Mouse (Mus musculus) cerebellum, adult 11 months (tissue): Measurements from ENCODE around the gene Cux1.

ENCODE experiments used
- DNase-seq: peaks from one replicate; pipeline ENCODE4 v3.0.0; 2022

The Cux1 gene

GRCm38 (mm10) chr5:136362021-136362420 lies 205.3 kb downstream of the Cux1 start:
- no peak for DNase-seq

- DNase-seq = no peak
Measured at GRCm38 (mm10) chr5:136357227-136357626, 210.1 kb downstream of the Cux1 start.

DNA sequence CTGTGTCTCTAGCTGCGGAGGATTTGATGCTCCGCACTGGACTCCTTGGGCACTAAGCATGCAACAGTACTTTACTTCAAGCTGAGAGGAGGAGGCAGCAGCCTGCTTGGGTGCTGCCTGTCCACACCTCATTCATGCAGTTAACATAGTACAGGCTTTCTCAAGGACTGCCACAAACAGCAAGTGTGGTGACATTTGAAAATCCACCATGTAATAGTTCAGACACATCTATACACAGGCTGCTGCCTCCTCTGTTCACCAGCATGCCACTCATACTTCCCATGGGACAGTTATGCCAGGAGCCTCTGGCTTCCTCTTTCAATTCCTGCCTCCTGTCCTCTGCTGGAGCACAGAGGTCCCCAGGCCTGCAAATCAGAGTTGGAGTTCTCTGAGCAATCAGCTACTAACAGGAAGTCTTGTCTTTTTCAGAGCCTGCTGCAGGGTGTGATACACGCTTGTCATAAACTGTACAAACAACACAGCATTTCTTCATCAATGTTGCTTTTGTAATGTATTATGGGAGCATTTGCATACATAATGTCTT lies 211.6 kb downstream of the Cux1 start:
- DNase-seq = no peak

GRCm38 (mm10) chr5:136354729-136355128 lies 212.6 kb downstream of the Cux1 start:
- no peak for DNase-seq

GRCm38 (mm10) chr5:136353114-136353513 lies 214.2 kb downstream of the Cux1 start:
- peak; percentile 43 for DNase-seq

DNA sequence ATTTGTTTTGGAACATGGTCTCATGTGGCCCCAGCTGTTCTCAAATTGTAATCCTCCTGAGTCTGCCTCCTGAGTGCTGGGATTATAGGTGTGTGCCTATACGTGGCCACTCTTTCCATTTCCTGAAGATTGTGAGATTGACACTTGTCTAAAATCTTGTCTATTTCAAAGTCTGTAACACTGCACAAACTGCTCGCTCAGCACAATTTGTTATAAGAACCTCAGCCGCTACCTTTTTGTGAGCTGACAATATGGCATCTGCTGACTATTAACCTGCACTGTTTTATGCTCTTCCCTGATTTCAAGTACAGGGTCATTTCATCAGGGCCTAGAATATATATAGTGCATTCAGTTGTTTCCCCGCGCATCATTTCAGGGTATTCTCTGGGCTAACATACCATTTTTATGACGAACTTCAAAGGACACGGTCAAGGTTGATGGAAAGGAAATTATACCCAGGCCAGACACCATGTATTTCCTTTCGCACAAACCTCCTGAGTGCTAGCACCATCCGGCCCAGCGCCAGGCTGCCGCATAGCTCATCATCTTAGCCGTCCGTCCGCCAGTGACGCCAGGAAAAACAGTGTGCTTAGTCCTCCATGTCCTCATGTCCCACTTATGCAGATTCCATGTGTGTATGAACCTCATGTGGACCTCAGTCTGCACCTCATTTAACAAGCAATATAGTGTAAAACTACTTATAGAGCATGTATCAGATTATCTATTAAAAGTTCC lies 224.0 kb downstream of the Cux1 start:
- DNase-seq = no peak

DNA sequence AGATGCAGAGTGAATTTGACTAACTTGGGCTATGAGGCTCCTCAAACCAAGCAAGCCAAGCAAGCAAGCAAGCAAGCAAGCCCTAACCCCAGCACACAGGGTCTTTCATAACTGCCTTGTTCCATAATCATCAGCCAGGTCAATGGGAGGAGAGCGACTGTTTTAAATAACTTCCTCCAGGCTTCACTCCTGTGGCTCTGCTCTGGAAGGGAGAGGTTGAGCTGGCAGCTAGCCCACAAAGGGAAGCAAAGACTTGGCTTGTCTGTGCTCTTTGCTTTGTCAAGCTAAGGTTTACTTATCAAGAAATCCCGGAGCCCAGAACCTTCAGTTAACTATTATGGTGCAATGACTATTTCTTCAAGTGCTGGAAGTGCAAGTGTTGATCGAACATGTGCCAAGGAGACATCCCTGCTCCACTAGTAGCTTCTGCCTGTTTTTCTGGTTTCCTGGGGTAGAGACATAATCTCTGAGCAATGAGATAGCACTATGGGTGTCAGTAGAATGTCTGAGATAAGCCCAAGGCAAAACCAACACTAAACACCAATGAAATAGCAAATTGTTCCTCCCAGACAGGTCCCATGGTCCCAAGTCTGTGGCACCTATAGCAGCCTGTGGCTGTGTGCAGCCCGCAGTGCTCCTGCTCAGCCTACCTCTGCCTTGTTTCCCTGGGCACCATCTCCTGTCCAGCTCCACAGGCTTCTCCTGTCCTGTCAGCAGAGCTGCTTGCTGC lies 230.3 kb downstream of the Cux1 start:
- DNase-seq = no peak

- no peak for DNase-seq
Measured at GRCm38 (mm10) chr5:136335681-136336080, 231.6 kb downstream of the Cux1 start.

DNA sequence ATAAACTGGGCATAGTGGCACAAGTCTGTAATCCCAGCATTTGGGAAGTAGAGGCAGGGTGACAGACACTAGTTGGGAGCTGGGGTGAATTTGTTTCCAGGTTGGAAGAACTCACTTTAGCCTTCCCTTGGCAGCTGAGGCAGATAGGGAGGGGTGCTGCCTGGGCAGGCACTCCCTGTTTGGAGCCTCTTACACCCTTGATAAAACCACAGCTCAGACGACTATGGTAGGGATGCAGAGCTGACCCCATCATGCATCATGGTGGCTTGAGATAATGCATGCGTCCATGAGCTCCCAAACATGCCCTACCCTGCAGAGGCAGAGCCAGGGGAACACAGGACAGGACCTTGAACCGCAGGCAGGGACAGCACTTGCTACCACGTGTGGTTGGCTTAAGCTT lies 232.5 kb downstream of the Cux1 start:
- DNase-seq = no peak

- no peak for DNase-seq
Measured at GRCm38 (mm10) chr5:136334051-136334450, 233.2 kb downstream of the Cux1 start.

DNA sequence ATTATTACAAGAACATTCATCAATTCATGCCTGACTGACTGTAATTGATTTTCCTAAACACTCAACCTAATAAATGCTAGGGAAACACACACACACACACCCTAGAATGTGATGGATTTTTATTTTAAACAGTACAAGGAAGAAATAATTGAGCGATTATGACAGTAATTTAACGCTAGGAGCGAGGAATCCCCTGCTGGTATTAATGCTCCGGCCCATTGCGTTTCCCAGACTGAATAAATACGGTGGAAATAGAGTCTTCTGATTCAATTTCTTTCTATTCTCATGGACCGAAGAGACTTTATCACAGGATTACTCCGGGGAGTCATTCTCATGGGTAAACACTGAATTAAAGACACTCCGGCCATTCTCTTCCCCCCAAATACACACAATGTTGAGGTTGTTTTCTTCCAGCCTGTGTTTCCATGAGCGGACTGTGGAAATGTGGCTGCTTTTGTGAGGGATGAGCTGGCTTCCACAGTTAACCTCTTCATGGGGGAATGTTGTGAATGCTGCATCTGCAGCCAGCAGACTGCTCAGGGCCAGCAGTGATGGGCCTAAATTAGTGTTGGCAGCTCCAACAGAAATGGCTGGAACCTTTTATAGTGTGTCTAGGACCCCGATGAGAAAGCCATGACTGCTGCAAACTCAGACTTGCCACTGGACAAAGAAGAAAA lies 234.4 kb downstream of the Cux1 start:
- DNase-seq = no peak

DNA sequence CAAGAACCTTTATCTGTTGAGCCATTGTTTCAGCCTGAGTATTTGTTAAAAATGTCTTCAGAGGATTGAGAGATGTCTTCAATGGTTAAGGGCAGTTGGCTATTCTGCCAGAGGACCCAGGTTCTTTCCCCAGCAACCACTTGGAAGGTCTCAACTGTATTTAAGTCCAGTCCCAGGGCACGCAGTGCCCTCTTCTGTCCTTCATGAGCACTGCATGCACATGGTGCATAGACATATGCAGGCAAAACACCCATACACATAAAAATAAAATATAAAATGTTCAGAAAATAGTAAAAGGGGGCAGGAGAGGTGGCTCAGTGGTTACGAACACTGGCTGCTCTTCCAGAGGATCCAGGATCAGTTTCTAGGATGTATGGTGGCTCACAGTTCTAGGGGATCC lies 239.6 kb downstream of the Cux1 start:
- no peak for DNase-seq

DNA sequence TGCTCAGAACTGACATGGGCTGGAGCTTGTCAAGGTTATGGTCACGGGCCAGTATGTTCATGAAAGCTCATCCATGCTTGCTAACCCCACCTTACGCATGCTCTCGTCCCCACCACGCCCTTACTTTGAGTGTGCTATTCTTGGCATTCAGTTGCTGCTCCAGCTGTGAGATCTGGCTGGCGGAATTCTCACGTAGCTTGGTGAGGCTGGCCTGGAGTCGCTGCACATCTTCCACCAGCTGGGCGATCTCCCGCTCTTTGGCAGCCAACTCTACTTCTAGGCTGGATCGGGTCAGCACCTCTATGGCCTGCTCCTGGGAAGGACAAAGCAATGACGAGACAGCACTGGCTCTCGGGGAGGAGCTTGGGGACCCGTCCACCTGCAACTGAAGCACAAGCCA lies 240.7 kb downstream of the Cux1 start:
- DNase-seq = no peak

GRCm38 (mm10) chr5:136324506-136324905 lies 242.8 kb downstream of the Cux1 start:
- DNase-seq = peak; percentile 23

- no peak for DNase-seq
Measured at GRCm38 (mm10) chr5:136321378-136321777, 245.9 kb downstream of the Cux1 start.

DNA sequence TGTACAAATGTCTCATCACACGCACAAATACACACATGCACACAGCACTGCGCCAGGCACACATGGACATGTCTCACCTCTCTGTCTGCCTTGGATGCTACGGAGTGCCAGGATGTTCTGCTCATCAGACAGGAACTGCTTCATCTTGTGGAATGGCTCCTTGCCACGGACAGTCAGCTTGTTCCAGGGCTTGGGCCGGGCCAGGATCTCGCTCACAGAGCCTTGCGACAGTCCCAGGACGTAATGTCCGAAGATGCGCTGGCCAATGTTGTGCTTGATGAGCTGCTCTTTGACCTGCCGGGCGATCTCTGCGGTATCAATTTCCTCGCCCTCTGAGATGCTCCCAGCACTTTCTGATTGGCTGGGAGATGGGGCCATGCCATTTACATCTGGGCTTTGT lies 254.7 kb downstream of the Cux1 start:
- peak; percentile 29 for DNase-seq

- no peak for DNase-seq
Measured at GRCm38 (mm10) chr5:136312166-136312565, 255.1 kb downstream of the Cux1 start.

DNA sequence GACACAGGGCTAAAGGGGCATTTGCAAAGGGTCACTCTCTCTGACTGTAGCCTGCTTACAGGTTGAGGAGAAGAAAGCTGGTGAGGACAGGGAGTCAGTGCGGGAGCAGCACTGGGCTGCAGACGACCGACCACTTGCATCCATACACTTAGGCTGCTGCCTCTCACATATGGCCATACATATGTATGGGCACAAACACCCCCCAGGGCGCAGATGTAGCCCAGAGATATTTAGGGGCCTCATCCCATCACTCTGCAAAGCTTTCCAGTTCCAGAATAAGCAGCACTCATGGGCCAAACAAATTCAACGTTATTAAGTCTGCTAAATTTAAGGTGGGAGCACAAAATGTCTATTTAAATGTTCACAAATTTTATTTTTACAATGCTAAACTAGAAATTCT lies 261.0 kb downstream of the Cux1 start:
- no peak for DNase-seq

DNA sequence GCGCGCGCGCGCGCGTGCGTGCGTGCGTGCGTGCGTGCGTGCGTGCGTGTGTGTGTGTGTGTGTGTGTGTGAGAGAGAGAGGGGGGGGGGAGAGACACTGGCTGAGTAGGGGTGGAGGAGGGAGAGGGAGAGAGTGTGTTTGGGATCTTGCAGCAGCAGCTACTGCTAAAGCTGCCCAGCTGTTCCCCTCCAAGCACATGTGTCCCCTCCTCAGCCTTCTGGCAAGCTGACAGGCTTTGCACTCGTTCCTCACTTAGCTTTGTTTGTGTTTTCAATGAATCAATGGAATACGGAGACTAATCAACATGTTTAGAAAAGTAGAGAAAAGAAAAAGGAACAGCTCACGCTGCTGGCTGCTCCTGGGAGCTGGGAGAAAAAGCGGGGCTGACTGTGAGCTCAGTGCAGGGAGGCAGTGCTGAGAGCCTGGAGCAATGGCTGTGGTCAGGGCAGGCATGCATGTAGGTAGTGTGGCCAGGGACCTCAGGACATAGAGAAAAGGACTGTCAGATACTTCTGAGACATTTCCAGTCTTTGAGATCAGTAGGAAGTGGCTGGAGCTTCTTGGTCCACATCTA lies 263.8 kb downstream of the Cux1 start:
- DNase-seq = no peak

GRCm38 (mm10) chr5:136300880-136301279 lies 266.4 kb downstream of the Cux1 start:
- no peak for DNase-seq

GRCm38 (mm10) chr5:136297691-136298090 lies 269.6 kb downstream of the Cux1 start:
- no peak for DNase-seq

DNA sequence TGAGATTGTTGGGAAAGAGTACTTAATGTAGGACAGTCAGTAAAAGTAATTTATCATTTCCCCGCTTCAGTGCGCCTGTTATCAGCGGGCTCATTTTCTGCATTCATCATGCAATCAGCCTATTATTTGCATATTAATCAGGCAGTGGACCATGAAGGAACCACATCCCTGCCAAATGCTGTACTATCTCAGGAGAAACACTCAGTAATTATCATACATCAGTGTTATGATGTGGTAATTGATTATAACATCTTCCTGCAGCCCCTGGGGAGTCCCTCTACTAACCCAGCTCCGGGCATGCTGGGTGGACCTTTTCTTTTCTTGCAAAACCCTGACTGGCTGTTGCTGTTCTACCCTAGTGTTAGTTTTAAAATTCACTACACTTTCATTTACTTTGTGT lies 270.4 kb downstream of the Cux1 start:
- no peak for DNase-seq

DNA sequence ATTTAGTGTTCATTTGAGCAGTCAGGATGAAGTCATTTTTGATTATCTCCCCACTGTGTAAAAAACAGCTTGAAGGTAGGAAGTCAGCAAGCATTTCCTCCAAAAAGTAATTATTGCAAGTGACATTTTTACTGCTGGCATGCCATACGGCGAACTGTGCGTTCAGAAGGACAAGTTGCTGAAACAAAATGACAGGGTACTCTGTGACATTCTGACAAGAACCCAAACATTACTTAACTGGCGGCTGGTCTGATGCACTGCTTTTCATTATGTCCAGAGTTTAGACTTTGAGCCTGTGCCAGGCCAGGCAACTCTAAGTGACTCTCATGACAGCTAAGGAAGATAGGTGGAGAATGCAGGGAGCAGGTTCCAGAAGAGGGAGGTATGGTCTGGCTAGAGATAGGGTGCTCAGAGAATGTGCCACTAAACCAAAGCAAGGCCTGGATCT lies 274.3 kb downstream of the Cux1 start:
- DNase-seq = no peak
